Mouse (Mus musculus): ENCODE measurements around the gene Rap2b. TPM values are rescaled to one million over a fixed set of nuclear protein-coding genes. Genes with fewer than 3 reads are reported as not detected.

The Rap2b gene
- polyA plus RNA-seq (2012; rRNA removed) = 1.9 and 2.4 TPM in 2 replicates

DNA sequence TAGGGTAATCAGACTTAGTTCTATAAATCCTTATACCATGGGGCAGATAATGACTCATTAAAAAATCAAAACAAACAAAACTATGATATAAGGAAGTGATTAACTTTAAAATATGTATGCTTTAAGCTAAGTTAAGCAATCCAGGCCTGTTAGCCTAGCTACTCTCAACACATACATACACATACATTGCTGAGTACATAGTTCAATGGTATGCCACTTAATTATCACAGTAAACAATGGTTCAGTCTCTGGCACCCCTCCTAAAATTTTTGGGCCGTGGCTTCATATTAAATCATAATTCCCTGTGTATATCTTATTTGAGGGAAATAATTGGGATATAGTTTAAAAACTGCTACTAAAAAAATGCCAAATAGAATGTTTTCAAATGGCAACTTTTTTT lies at the start of gene Rap2b:
Gene Rap2b, plus strand, starts transcription at position 301 of the 400 bp plus-strand sequence.

DNA sequence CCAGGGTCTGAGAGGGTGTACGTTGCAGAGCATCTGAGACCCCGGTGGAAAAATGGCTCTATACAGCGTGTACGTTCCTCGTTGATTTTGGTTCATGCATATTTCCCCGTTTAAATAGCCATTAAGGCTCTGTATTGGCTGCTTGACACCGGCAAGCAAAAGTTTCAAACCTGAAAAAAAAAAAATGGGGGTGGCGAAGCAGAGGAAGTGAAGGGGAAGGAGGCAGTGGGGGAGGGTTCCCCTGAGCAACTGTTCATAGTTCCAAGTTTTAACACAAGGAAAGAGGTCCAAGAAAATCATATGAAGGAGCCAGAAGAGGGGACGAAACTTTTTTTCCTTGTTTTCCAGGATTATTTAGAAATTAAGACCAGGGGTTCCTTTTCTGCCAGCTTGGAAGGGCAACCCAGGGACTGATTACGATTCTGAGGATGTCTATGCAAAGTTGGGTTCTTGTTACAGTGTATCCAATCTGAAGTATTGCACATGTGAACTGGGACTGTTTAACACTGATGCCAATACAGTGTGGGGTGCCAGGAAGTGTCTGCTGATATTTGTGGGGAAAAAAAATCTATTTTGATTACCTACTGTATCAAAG lies 4.4 kb downstream of the Rap2b start, which contains the start of gene B430305J03Rik:
Gene B430305J03Rik, minus strand, starts transcription at position 173 of the 595 bp plus-strand sequence.

Other genes with a start within 250 kb of the Rap2b start
- 0.03 and 0.16 TPM in 2 replicates for gene B430305J03Rik, start 4.3 kb downstream of the Rap2b start, polyA plus RNA-seq (2012; rRNA removed)

Measured in stomach, adult 2 months (tissue).